In the genomic region with DNA sequence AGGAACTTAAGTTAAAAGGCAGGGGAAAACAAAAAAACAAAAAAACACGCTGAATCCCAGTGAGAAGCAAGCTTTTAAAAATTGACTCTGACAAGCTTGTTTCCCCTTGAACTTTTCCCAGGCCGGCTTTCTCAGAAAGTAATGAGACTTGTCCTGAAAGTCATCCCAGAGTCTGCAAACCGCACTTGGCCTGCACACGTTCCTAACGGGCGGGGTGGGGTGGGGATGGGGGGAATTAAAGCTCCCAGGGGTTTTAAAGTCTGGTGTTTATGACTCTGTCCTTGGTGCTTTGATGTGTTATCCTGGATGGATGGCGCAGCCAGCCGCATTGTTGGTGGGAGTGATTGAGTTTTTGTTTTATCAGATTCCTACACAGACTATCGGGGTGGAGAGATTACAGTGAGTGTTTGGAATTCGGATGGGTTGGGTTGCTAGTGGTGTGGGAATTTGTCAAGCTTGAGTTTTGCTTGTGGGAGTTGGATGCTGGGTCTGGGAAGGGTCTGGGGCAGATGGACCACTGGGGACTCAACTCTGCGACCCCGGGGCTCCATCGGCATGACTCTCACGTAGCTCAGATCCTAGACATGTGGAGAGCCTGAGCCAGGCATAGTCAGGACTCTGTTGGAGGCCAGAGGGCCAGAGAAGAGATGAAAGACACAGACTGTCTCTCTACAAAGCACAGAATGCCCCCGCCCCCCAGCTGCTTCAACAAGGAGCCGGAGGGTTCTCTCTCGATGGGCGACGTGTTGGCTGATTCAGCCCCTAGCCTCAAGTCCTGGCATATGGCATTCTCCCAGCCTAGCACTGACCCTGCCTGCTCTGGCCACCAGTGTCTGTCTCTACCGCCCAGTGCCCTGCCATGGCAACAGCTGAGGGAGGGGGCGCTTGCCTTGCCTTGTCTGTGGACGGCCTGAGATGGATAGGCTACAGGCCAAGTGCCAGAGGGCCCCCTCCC, we compare ENCODE assay signal across 8 mouse cellular contexts.
A peak's percentile ranks its signal among the peaks of the same experiment; 100 is the strongest.
DNase-seq lines count a peak whose midpoint lies in the region; ATAC-seq lines count a peak whose summit lies in the region.

No protein-coding gene starts in this region.

- DNase-seq in cerebellum, adult 9-10 months: no peak
- DNase-seq in urinary bladder, postnatal 14 days (ENCODE audit: low spot score): peak; percentile 23
- no peak for DNase-seq in urinary bladder, postnatal 10 days (ENCODE audit: low spot score)
- peak; percentile 11 to 20 for DNase-seq in heart, postnatal 10 days
- peak; percentile 16 for DNase-seq in lung, postnatal 14 days
- no peak for DNase-seq in layer of hippocampus, adult 8-10 months (ENCODE audit: low spot score in 2 of 2)

- intact Hi-C loops in heart, postnatal 10 days (cut with DNase I): no loop called here

- peak; percentile 49; the same call in 1 of the 2 replicates for ATAC-seq in cerebellum, adult (ENCODE audit: insufficient number of reproducible peaks, low FRiP score, low TSS enrichment)
- no peak for ATAC-seq in granulocyte monocyte progenitor cell, adult 5-6 weeks (replicated peaks; ENCODE audit: poor library complexity, severe bottlenecking)

Comparison
In these comparisons a context has a peak if more than half of its experiments do, and no peak if none do; other contexts are left out.
1. DNase-seq: peak in urinary bladder, postnatal 14 days (single experiment), heart, postnatal 10 days (2 of 2) and lung, postnatal 14 days (single experiment); none in cerebellum, adult 9-10 months (single experiment), urinary bladder, postnatal 10 days (single experiment) and layer of hippocampus, adult 8-10 months (0 of 2).